Mouse (Mus musculus): ENCODE measurements around the gene Ntn1.

Gene Ntn1

GRCm38 (mm10) chr11:68195693-68196176, 204.9 kb downstream of the Ntn1 start:
- in situ Hi-C loops (cut with MboI, MseI): no loop called here

GRCm38 (mm10) chr11:68195168-68195567, 205.5 kb downstream of the Ntn1 start:
- in situ Hi-C loops (cut with MboI, MseI): no loop called here

GRCm38 (mm10) chr11:68190849-68191248, 209.8 kb downstream of the Ntn1 start:
- in situ Hi-C loops (cut with MboI, MseI): no loop called here

- in situ Hi-C loops (cut with MboI, MseI): no loop called here
Measured at GRCm38 (mm10) chr11:68188695-68189201, 211.9 kb downstream of the Ntn1 start.

- in situ Hi-C loops (cut with MboI, MseI): no loop called here
Measured at GRCm38 (mm10) chr11:68187242-68187641, 213.4 kb downstream of the Ntn1 start.

- in situ Hi-C loops (cut with MboI, MseI): no loop called here
Measured at GRCm38 (mm10) chr11:68185647-68186046, 215.0 kb downstream of the Ntn1 start.

GRCm38 (mm10) chr11:68177415-68177814, 223.2 kb downstream of the Ntn1 start:
- in situ Hi-C loops (cut with MboI, MseI): no loop called here

GRCm38 (mm10) chr11:68176550-68176949, 224.1 kb downstream of the Ntn1 start:
- in situ Hi-C loops (cut with MboI, MseI): no loop called here

- in situ Hi-C loops (cut with MboI, MseI): no loop called here
Measured at GRCm38 (mm10) chr11:68172648-68173045, 228.0 kb downstream of the Ntn1 start.

GRCm38 (mm10) chr11:68171973-68172647, 228.5 kb downstream of the Ntn1 start:
- in situ Hi-C loops (cut with MboI, MseI): no loop called here

- in situ Hi-C loops (cut with MboI, MseI): no loop called here
Measured at GRCm38 (mm10) chr11:68168427-68168826, 232.2 kb downstream of the Ntn1 start.

- in situ Hi-C loops (cut with MboI, MseI): no loop called here
Measured at GRCm38 (mm10) chr11:68164408-68164807, 236.2 kb downstream of the Ntn1 start.

GRCm38 (mm10) chr11:68159867-68160266, 240.8 kb downstream of the Ntn1 start:
- in situ Hi-C loops (cut with MboI, MseI): no loop called here
